Mouse (Mus musculus) stomach, embryonic 16.5 days (tissue): ENCODE measurements around the gene Pigw. TPM values are rescaled to one million over a fixed set of nuclear protein-coding genes. Genes with fewer than 3 reads are reported as not detected.
"Not testable (repeated sequence)": the region's sequence is repeated elsewhere in the genome, so short reads cannot be mapped to it uniquely, and the experiment has no call there.

Experiments
- ATAC-seq: fragments of 200-750 bp; cut with Nextera tagmentation; 2 replicates; pipeline ENCODE4 v1.8.0; 2017; ENCODE audit warnings: moderate number of reproducible peaks, moderate TSS enrichment; ENCODE audit not compliant: insufficient read depth, low FRiP score
- H3K27ac ChIP-seq: fragments of 300-500 bp; sonication (generic); 2 replicates; pipeline ENCODE4 v1.5.1; 2014; ENCODE audit warnings: low read length
- H3K27me3 ChIP-seq: fragments of 300-500 bp; sonication (generic); 2 replicates; pipeline ENCODE4 v1.6.1; 2014; ENCODE audit warnings: low read length, control low read depth, mixed read lengths; ENCODE audit not compliant: control insufficient read depth, insufficient read depth
- H3K36me3 ChIP-seq: fragments of 300-500 bp; sonication (generic); 2 replicates; pipeline ENCODE4 v1.6.1; 2014; ENCODE audit warnings: low read length; ENCODE audit not compliant: control insufficient read depth, insufficient read depth
- H3K4me1 ChIP-seq: fragments of 300-500 bp; sonication (generic); 2 replicates; pipeline ENCODE4 v1.6.1; 2014; ENCODE audit warnings: low read length, control low read depth, mixed read lengths; ENCODE audit not compliant: control insufficient read depth, insufficient read depth
- H3K4me2 ChIP-seq: fragments of 300-500 bp; sonication (generic); 2 replicates; pipeline ENCODE4 v1.6.1; 2014; ENCODE audit warnings: low read depth, low read length, mixed read lengths
- H3K4me3 ChIP-seq: fragments of 300-500 bp; sonication (generic); replicated peaks from 2 replicates; pipeline ENCODE4 v1.5.1; 2014; ENCODE audit warnings: mild to moderate bottlenecking, low read length
- H3K9ac ChIP-seq: fragments of 300-500 bp; sonication (generic); 2 replicates; pipeline ENCODE4 v1.6.1; 2014; ENCODE audit warnings: low read length
- H3K9me3 ChIP-seq: fragments of 300-500 bp; sonication (generic); replicated peaks from 2 replicates; pipeline ENCODE4 v1.6.1; 2016; ENCODE audit warnings: low read length, control low read depth; ENCODE audit not compliant: control insufficient read depth
- WGBS: fragments of 180-500 bp; shearing (Covaris S2); extraction: QIAGEN DNeasy Blood & Tissue Kit; methylation state at CpG from one replicate; pipeline ENCODE4 v1.1.7; 2014; 5-methylcytosine and 5-hydroxymethylcytosine counted together
- microRNA-seq: library from miRNA; unstranded; fragments of <30 nt; microRNA quantifications from one replicate; pipeline ENCODE4, GENCODE M21; 2016
- polyA plus RNA-seq: library from polyadenylated mRNA; unstranded; fragments of >200 nt; fragmentation: Nextera tagmentation; extraction: Ambion mirVana; gene quantifications from 2 replicates; pipeline ENCODE4 v1.2.1, GENCODE M21; 2015

The Pigw gene
- polyA plus RNA-seq, 1 experiment from 2014 or later: 3.1 TPM

DNA sequence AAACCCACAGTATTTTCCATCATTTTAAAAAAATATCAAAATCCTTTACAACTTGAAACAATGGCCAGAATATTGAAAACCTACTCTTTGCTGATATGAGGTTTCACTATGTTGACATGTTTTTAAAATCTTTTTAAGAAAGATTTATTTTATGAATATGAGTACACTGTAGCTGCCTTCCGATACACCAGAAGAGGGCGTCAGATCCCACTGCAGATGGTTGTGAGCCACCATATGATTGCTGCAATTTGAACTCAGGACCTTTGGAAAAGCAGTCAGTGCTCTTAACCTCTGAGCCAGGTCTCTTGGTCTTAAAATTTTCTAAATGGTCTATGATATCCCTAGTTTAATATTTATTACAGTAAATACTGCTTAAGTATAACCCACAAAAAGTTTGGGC is 40.8 kb downstream of the Pigw start:
- no peak overlapping the region for H3K4me2 ChIP-seq
- H3K27me3 ChIP-seq: no peaks in the 10 kb centered on the region
- no peak for ATAC-seq
- no peak overlapping the region for H3K4me3 ChIP-seq
- H3K4me1 ChIP-seq: no peaks in the 10 kb centered on the region
- H3K36me3 ChIP-seq: peaks cover 32% of the 10 kb centered on the region; the same call in 1 of the 2 replicates
- WGBS: 86% methylated on average over 2 of the region's 2 CpGs
- H3K9ac ChIP-seq: no peak overlapping the region
- H3K27ac ChIP-seq: no peak overlapping the region
- no peaks in the 10 kb centered on the region for H3K9me3 ChIP-seq

GRCm38 (mm10) chr11:84829495-84829894 is 50.6 kb downstream of the Pigw start:
- peak overlapping the region; percentile 91 for H3K9ac ChIP-seq
- H3K27ac ChIP-seq: peak overlapping the region; percentile 83
- not testable (repeated sequence) for H3K27me3 ChIP-seq, ATAC-seq, H3K36me3 ChIP-seq, H3K9me3 ChIP-seq
- peak overlapping the region; percentile 91 for H3K4me3 ChIP-seq
- 60% methylated on average over 11 of the region's 11 CpGs for WGBS
- peaks cover 20% of the 10 kb centered on the region for H3K4me1 ChIP-seq
- peak overlapping the region; percentile 95 for H3K4me2 ChIP-seq

- Histone ChIP-seq H3K9ac (peak within 1 kb of the TSS; percentile 91), H3K4me2 (peak within 1 kb of the TSS; percentile 95), H3K9me3 (no peaks in the 10 kb centered on the region), H3K4me3 (peak within 1 kb of the TSS; percentile 91), H3K4me1 (peaks cover 20% of the 10 kb centered on the region), H3K27ac (peak within 1 kb of the TSS; percentile 83), H3K27me3 (no peaks in the 10 kb centered on the region), H3K36me3 (0 out of 2 replicates have a peak, but pooled peaks cover 3% of the 10 kb centered on the region)
- under 1% methylated on average over 62 of the region's 62 CpGs for WGBS
- ATAC-seq: peak; percentile 97
These were observed 51.3 kb downstream of the Pigw start, which contains the start of gene Dhrs11 for GRCm38 (mm10) chr11:84828516-84829399. Dhrs11 (minus strand) TSS chr11:84828994.

- H3K9ac ChIP-seq: peak overlapping the region; percentile 91
- peak overlapping the region; percentile 64; the same call in 1 of the 2 replicates for H3K27ac ChIP-seq
- WGBS: 43% methylated on average over 3 of the region's 3 CpGs
- H3K4me2 ChIP-seq: peak overlapping the region; percentile 95
- H3K4me3 ChIP-seq: peak overlapping the region; percentile 91
- peaks cover 27% of the 10 kb centered on the region for H3K4me1 ChIP-seq
- no peak for ATAC-seq
- no peaks in the 10 kb centered on the region for H3K36me3 ChIP-seq
- H3K9me3 ChIP-seq: no peaks in the 10 kb centered on the region
- H3K27me3 ChIP-seq: no peaks in the 10 kb centered on the region
These were observed 52.1 kb downstream of the Pigw start for GRCm38 (mm10) chr11:84827901-84828503.

- Histone ChIP-seq H3K4me1 (peaks cover 29% of the 10 kb centered on the region), H3K36me3 (no peaks in the 10 kb centered on the region), H3K27ac (no peak overlapping the region), H3K9me3 (no peaks in the 10 kb centered on the region), H3K4me3 (no peak overlapping the region), H3K27me3 (no peaks in the 10 kb centered on the region), H3K9ac (no peak overlapping the region), H3K4me2 (no peak overlapping the region)
- no peak for ATAC-seq
These were observed 52.6 kb downstream of the Pigw start for GRCm38 (mm10) chr11:84827492-84827891.

Small RNA genes within 50 kb of the gene (microRNA-seq; reads per million reads assigned to microRNA genes)
- not detected for gene Gm23564

Other genes with a start within 250 kb of the Pigw start
- 12.1 and 13.2 TPM in 2 replicates for gene Mrm1, start 60.8 kb downstream of the Pigw start, polyA plus RNA-seq
- 25.5 and 29.5 TPM in 2 replicates for gene Dhrs11, start 51.3 kb downstream of the Pigw start, polyA plus RNA-seq
- gene Ggnbp2, start 9.5 kb downstream of the Pigw start, polyA plus RNA-seq: 52.2 and 60.3 TPM in 2 replicates
- gene Myo19, start 137 bp downstream of the Pigw start, polyA plus RNA-seq: 7.7 and 8.0 TPM in 2 replicates
- 46.8 and 48.3 TPM in 2 replicates for gene Znhit3, start 36.1 kb upstream of the Pigw start, polyA plus RNA-seq
- 0.35 and 0.49 TPM in 2 replicates for gene Car4, start 77.5 kb upstream of the Pigw start, polyA plus RNA-seq